Mouse (Mus musculus) lung, postnatal 14 days (tissue): ENCODE results near the gene Nckap5.
A peak's percentile ranks its signal among the peaks of the same experiment; 100 is the strongest.
"Not testable (repeated sequence)": the region's sequence is repeated elsewhere in the genome, so short reads cannot be mapped to it uniquely, and the experiment has no call there.

Experiments used
- DNase-seq: peaks from one replicate; pipeline ENCODE4 v3.0.0; 2021

The Nckap5 gene

GRCm38 (mm10) chr1:126149966-126150365 lies 680.6 kb downstream of the Nckap5 start:
- DNase-seq, result no peak

- no peak for DNase-seq
These were observed 694.9 kb downstream of the Nckap5 start for GRCm38 (mm10) chr1:126135717-126136116.

- no peak for DNase-seq
These were observed 698.3 kb downstream of the Nckap5 start for GRCm38 (mm10) chr1:126132316-126132715.

GRCm38 (mm10) chr1:126129129-126129528 lies 701.5 kb downstream of the Nckap5 start:
- DNase-seq, result no peak

- no peak for DNase-seq
These were observed 707.5 kb downstream of the Nckap5 start for GRCm38 (mm10) chr1:126123111-126123510.

- DNase-seq, result no peak
These were observed 710.1 kb downstream of the Nckap5 start for GRCm38 (mm10) chr1:126120506-126120905.

- DNase-seq, result no peak
These were observed 714.6 kb downstream of the Nckap5 start for GRCm38 (mm10) chr1:126116034-126116433.

GRCm38 (mm10) chr1:126105673-126106256 lies 724.8 kb downstream of the Nckap5 start:
- no peak for DNase-seq

- DNase-seq, result no peak
These were observed 736.3 kb downstream of the Nckap5 start for GRCm38 (mm10) chr1:126094346-126094745.

- DNase-seq, result not testable (repeated sequence)
These were observed 738.6 kb downstream of the Nckap5 start for GRCm38 (mm10) chr1:126091979-126092378.

GRCm38 (mm10) chr1:126087181-126087580 lies 743.4 kb downstream of the Nckap5 start:
- DNase-seq, result no peak

- no peak for DNase-seq
These were observed 754.3 kb downstream of the Nckap5 start for GRCm38 (mm10) chr1:126076312-126076711.

- no peak for DNase-seq
These were observed 759.7 kb downstream of the Nckap5 start for GRCm38 (mm10) chr1:126070861-126071260.

- DNase-seq, result no peak
These were observed 779.1 kb downstream of the Nckap5 start for GRCm38 (mm10) chr1:126051491-126051890.

- no peak for DNase-seq
These were observed 787.7 kb downstream of the Nckap5 start for GRCm38 (mm10) chr1:126042886-126043285.

- DNase-seq, result no peak
These were observed 803.1 kb downstream of the Nckap5 start for GRCm38 (mm10) chr1:126027536-126027935.

- no peak for DNase-seq
These were observed 806.1 kb downstream of the Nckap5 start for GRCm38 (mm10) chr1:126024518-126024917.

GRCm38 (mm10) chr1:126022959-126023358 lies 807.6 kb downstream of the Nckap5 start:
- no peak for DNase-seq

GRCm38 (mm10) chr1:126018654-126019053 lies 811.9 kb downstream of the Nckap5 start:
- DNase-seq, result not testable (repeated sequence)

GRCm38 (mm10) chr1:126011661-126012091 lies 818.9 kb downstream of the Nckap5 start:
- DNase-seq, result no peak

- DNase-seq, result peak; percentile 13
These were observed 823.0 kb downstream of the Nckap5 start for GRCm38 (mm10) chr1:126007571-126007970.

GRCm38 (mm10) chr1:126005672-126006071 lies 824.9 kb downstream of the Nckap5 start:
- no peak for DNase-seq

- DNase-seq, result no peak
These were observed 834.1 kb downstream of the Nckap5 start for GRCm38 (mm10) chr1:125996540-125996939.

GRCm38 (mm10) chr1:125987803-125988202 lies 842.8 kb downstream of the Nckap5 start:
- DNase-seq, result no peak

GRCm38 (mm10) chr1:125984570-125984969 lies 846.0 kb downstream of the Nckap5 start:
- DNase-seq, result no peak
